Mouse (Mus musculus): ENCODE measurements at regions not wholly inside any gene's neighbourhood (a gene's known extent, or its start where the extent isn't known, plus 50 kb on each side); places are given as distances from the start of the nearest gene placed in this dataset.

- TF ChIP-seq CTCF (IDR thresholded peaks at IDR 0.05; ENCODE audit: borderline replicate concordance, insufficient read depth, low read length) = no peak
- TF ChIP-seq POLR2A (IDR thresholded peaks at IDR 0.05; ENCODE audit: low read depth, low read length) = no peak
Observed at GRCm38 (mm10) chr14:98562002-98562401, 392.4 kb upstream of the Dach1 start.
